Mouse (Mus musculus): ENCODE results near the gene Efna5. TPM values are rescaled to one million over a fixed set of nuclear protein-coding genes. Genes with fewer than 3 reads are reported as not detected.

The Efna5 gene
- polyA plus RNA-seq, 1 experiment, result 21.5 TPM

GRCm38 (mm10) chr17:62646836-62647235 is 234.3 kb downstream of the Efna5 start:
- TF ChIP-seq POLR2A (IDR thresholded peaks at IDR 0.05; ENCODE audit: borderline replicate concordance, extremely low read depth, insufficient read depth, insufficient read length, poor library complexity, severe bottlenecking) (no peak), CTCF (IDR thresholded peaks at IDR 0.05; ENCODE audit: borderline replicate concordance, extremely low read depth, insufficient read depth, insufficient read length) (no peak)
- DNase-seq (ENCODE audit: low read depth), result no peak

GRCm38 (mm10) chr17:62642447-62643145 is 238.5 kb downstream of the Efna5 start:
- no peak for TF ChIP-seq POLR2A (IDR thresholded peaks at IDR 0.05; ENCODE audit: borderline replicate concordance, extremely low read depth, insufficient read depth, insufficient read length, poor library complexity, severe bottlenecking)
- no peak for TF ChIP-seq CTCF (IDR thresholded peaks at IDR 0.05; ENCODE audit: borderline replicate concordance, extremely low read depth, insufficient read depth, insufficient read length)
- DNase-seq (ENCODE audit: low read depth), result peak; percentile 41

GRCm38 (mm10) chr17:62640654-62641053 is 240.5 kb downstream of the Efna5 start:
- DNase-seq (ENCODE audit: low read depth), result no peak
- no peak for TF ChIP-seq CTCF (IDR thresholded peaks at IDR 0.05; ENCODE audit: borderline replicate concordance, extremely low read depth, insufficient read depth, insufficient read length)
- TF ChIP-seq POLR2A (IDR thresholded peaks at IDR 0.05; ENCODE audit: borderline replicate concordance, extremely low read depth, insufficient read depth, insufficient read length, poor library complexity, severe bottlenecking), result no peak

GRCm38 (mm10) chr17:62636896-62637295 is 244.2 kb downstream of the Efna5 start:
- TF ChIP-seq CTCF (IDR thresholded peaks at IDR 0.05; ENCODE audit: borderline replicate concordance, extremely low read depth, insufficient read depth, insufficient read length) (no peak), POLR2A (IDR thresholded peaks at IDR 0.05; ENCODE audit: borderline replicate concordance, extremely low read depth, insufficient read depth, insufficient read length, poor library complexity, severe bottlenecking) (no peak)
- no peak for DNase-seq (ENCODE audit: low read depth)

GRCm38 (mm10) chr17:62634937-62635336 is 246.2 kb downstream of the Efna5 start:
- no peak for TF ChIP-seq POLR2A (IDR thresholded peaks at IDR 0.05; ENCODE audit: borderline replicate concordance, extremely low read depth, insufficient read depth, insufficient read length, poor library complexity, severe bottlenecking)
- TF ChIP-seq CTCF (IDR thresholded peaks at IDR 0.05; ENCODE audit: borderline replicate concordance, extremely low read depth, insufficient read depth, insufficient read length), result no peak
- DNase-seq (ENCODE audit: low read depth), result no peak

GRCm38 (mm10) chr17:62628474-62628873 is 252.6 kb downstream of the Efna5 start:
- DNase-seq (ENCODE audit: low read depth), result peak; percentile 46
- no peak for TF ChIP-seq CTCF (IDR thresholded peaks at IDR 0.05; ENCODE audit: borderline replicate concordance, extremely low read depth, insufficient read depth, insufficient read length)

GRCm38 (mm10) chr17:62627508-62627907 is 253.6 kb downstream of the Efna5 start:
- TF ChIP-seq CTCF (IDR thresholded peaks at IDR 0.05; ENCODE audit: borderline replicate concordance, extremely low read depth, insufficient read depth, insufficient read length) (no peak), POLR2A (IDR thresholded peaks at IDR 0.05; ENCODE audit: borderline replicate concordance, extremely low read depth, insufficient read depth, insufficient read length, poor library complexity, severe bottlenecking) (no peak)

GRCm38 (mm10) chr17:62625646-62626020 is 255.5 kb downstream of the Efna5 start:
- TF ChIP-seq POLR2A (IDR thresholded peaks at IDR 0.05; ENCODE audit: borderline replicate concordance, extremely low read depth, insufficient read depth, insufficient read length, poor library complexity, severe bottlenecking) (no peak), CTCF (IDR thresholded peaks at IDR 0.05; ENCODE audit: borderline replicate concordance, extremely low read depth, insufficient read depth, insufficient read length) (no peak)
- peak; percentile 66 for DNase-seq (ENCODE audit: low read depth)

More at GRCm38 (mm10) chr17:62627508-62627907, 253.6 kb downstream of the Efna5 start:
- DNase-seq (ENCODE audit: low read depth), result no peak

- no peak for DNase-seq (ENCODE audit: low read depth)
- no peak for TF ChIP-seq CTCF (IDR thresholded peaks at IDR 0.05; ENCODE audit: borderline replicate concordance, extremely low read depth, insufficient read depth, insufficient read length)
- TF ChIP-seq POLR2A (IDR thresholded peaks at IDR 0.05; ENCODE audit: borderline replicate concordance, extremely low read depth, insufficient read depth, insufficient read length, poor library complexity, severe bottlenecking), result no peak
These were observed 256.1 kb downstream of the Efna5 start for GRCm38 (mm10) chr17:62624804-62625645.

- DNase-seq (ENCODE audit: low read depth), result no peak
These were observed 257.9 kb downstream of the Efna5 start for GRCm38 (mm10) chr17:62623224-62623623.

GRCm38 (mm10) chr17:62622481-62622880 is 258.6 kb downstream of the Efna5 start:
- DNase-seq (ENCODE audit: low read depth), result no peak
- no peak for TF ChIP-seq CTCF (IDR thresholded peaks at IDR 0.05; ENCODE audit: borderline replicate concordance, extremely low read depth, insufficient read depth, insufficient read length)
- no peak for TF ChIP-seq POLR2A (IDR thresholded peaks at IDR 0.05; ENCODE audit: borderline replicate concordance, extremely low read depth, insufficient read depth, insufficient read length, poor library complexity, severe bottlenecking)

More at GRCm38 (mm10) chr17:62623224-62623623, 257.9 kb downstream of the Efna5 start:
- TF ChIP-seq POLR2A (IDR thresholded peaks at IDR 0.05; ENCODE audit: borderline replicate concordance, extremely low read depth, insufficient read depth, insufficient read length, poor library complexity, severe bottlenecking) (no peak), CTCF (IDR thresholded peaks at IDR 0.05; ENCODE audit: borderline replicate concordance, extremely low read depth, insufficient read depth, insufficient read length) (no peak)

Data from brain, embryonic 14.5 days (tissue).